Mouse (Mus musculus) forebrain, embryonic 11.5 days (tissue): Measurements from ENCODE around the gene Yif1a. TPM values are rescaled to one million over a fixed set of nuclear protein-coding genes. Genes with fewer than 3 reads are reported as not detected.

ENCODE experiments used
- ATAC-seq: fragments of 200-750 bp; cut with Nextera tagmentation; replicated peaks from 2 replicates; pipeline ENCODE4 v1.8.0; 2017; ENCODE audit warnings: moderate TSS enrichment; ENCODE audit not compliant: low FRiP score
- DNase-seq: peaks from one replicate; pipeline ENCODE4 v3.0.0-alpha.2; 2017; ENCODE audit warnings: low spot score
- H3K27ac ChIP-seq: fragments of 300-500 bp; sonication (generic); 2 replicates; pipeline ENCODE4 v1.5.1; 2014; ENCODE audit warnings: low read depth, low read length
- H3K27me3 ChIP-seq: fragments of 300-500 bp; sonication (generic); 2 replicates; pipeline ENCODE4 v1.6.1; 2014; ENCODE audit warnings: mild to moderate bottlenecking, low read length, mixed read lengths; ENCODE audit not compliant: control insufficient read depth, insufficient read depth
- H3K36me3 ChIP-seq: fragments of 300-500 bp; sonication (generic); 2 replicates; pipeline ENCODE4 v1.6.1; 2014; ENCODE audit warnings: mild to moderate bottlenecking, low read length, moderate library complexity, mixed read lengths; ENCODE audit not compliant: control insufficient read depth, insufficient read depth
- H3K4me1 ChIP-seq: fragments of 300-500 bp; sonication (generic); replicated peaks from 2 replicates; pipeline ENCODE4 v1.6.1; 2014; ENCODE audit warnings: low read length, mixed read lengths; ENCODE audit not compliant: control insufficient read depth, insufficient read depth
- H3K4me2 ChIP-seq: fragments of 300-500 bp; sonication (generic); 2 replicates; pipeline ENCODE4 v1.6.1; 2014; ENCODE audit warnings: low read depth, mild to moderate bottlenecking, low read length, moderate library complexity, mixed read lengths; ENCODE audit not compliant: severe bottlenecking
- H3K4me3 ChIP-seq: fragments of 300-500 bp; sonication (generic); 2 replicates; pipeline ENCODE4 v1.5.1; 2014; ENCODE audit warnings: low read depth, low read length
- H3K9ac ChIP-seq: fragments of 300-500 bp; sonication (generic); 2 replicates; pipeline ENCODE4 v1.6.1; 2014; ENCODE audit warnings: low read length
- H3K9me3 ChIP-seq: fragments of 300-500 bp; sonication (generic); 2 replicates; pipeline ENCODE4 v1.6.1; 2016; ENCODE audit warnings: low read length, mixed read lengths; ENCODE audit not compliant: control insufficient read depth
- whole genome bisulfite sequencing: fragments of 180-500 bp; shearing (Covaris S2); extraction: QIAGEN DNeasy Blood & Tissue Kit; methylation state at CpG from one replicate; pipeline ENCODE4 v1.1.7; 2014; 5-methylcytosine and 5-hydroxymethylcytosine counted together
- polyA plus RNA-seq: library from polyadenylated mRNA; unstranded; fragments of >200 nt; fragmentation: Nextera tagmentation; extraction: Ambion mirVana; gene quantifications from 2 replicates; pipeline ENCODE4 v1.2.1, GENCODE M21; 2014

The Yif1a gene
- polyA plus RNA-seq, result 69.5 and 75.8 TPM in 2 replicates

DNA sequence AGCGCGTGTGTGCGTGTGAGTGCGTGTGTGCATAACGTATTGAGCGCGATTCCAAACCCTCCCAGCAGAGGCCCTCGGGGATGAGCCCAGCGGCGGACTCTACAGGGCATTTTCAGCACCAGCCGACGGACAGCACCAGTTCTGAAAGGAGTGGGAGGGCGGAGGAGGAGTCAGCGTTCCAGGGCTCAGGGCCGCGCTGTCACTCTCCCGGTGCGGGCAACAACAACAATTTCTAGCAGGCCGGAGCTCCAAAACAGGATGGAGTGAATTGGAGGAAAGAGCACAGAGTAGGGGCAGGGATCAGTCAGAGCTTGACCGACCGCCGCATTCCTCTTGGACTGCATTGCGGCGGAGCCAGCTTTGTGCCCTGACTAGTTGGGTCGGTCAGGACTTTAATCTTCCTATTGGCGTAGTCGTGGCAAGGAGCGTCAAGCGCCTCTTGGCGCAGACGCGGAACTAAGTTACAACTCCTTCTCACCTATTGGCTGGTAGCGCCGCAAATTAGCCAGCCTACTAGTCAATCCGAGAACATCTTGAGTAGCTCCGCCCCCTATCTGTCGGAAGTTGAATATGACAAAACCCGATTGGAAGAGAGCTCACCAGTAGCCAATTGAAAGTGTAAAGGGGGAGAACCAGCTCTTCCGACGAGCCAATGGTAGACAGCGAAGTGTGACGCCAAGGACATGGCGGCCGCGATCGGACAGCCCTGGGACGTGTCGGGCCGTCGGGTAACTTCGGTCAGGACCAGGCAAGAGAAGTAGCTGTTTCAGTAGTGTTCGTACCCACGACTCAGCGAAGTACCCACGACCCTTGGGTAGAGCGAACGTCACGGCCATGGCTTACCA is at the start of gene Yif1a:
Gene Yif1a (plus strand): TSS at position 655 of the 845 bp plus-strand sequence.
- peak within 1 kb of the TSS; percentile 84 for H3K4me2 ChIP-seq
- H3K9me3 ChIP-seq, result no peaks in the 10 kb centered on the region
- peaks cover 20% of the 10 kb centered on the region for H3K4me1 ChIP-seq
- H3K36me3 ChIP-seq, result no peaks in the 10 kb centered on the region
- peak; percentile 95 for DNase-seq
- H3K27ac ChIP-seq, result peak within 1 kb of the TSS; percentile 58; the same call in 1 of the 2 replicates
- peak; percentile 90 for ATAC-seq
- H3K9ac ChIP-seq, result peak within 1 kb of the TSS; percentile 69
- peaks cover 33% of the 10 kb centered on the region for H3K27me3 ChIP-seq
- H3K4me3 ChIP-seq, result peak within 1 kb of the TSS; percentile 82
- under 1% methylated on average over 58 of the region's 58 CpGs for WGBS

GRCm38 (mm10) chr19:5038709-5039156 is 49.6 kb upstream of the Yif1a start, which contains the start of the genes B4gat1 and AC124502.3:
Gene B4gat1, plus strand, starts transcription at chr19:5038826.
Gene AC124502.3, plus strand, starts transcription at chr19:5038891.
- H3K27ac ChIP-seq, result peak within 1 kb of the TSS; percentile 78
- ATAC-seq, result peak; percentile 89
- under 1% methylated on average over 43 of the region's 44 CpGs for WGBS
- H3K4me1 ChIP-seq, result peaks cover 16% of the 10 kb centered on the region; the same call in 1 of the 2 replicates
- H3K9ac ChIP-seq, result peak within 1 kb of the TSS; percentile 89
- H3K4me3 ChIP-seq, result peak within 1 kb of the TSS; percentile 76
- no peaks in the 10 kb centered on the region for H3K9me3 ChIP-seq
- H3K4me2 ChIP-seq, result peak within 1 kb of the TSS; percentile 99
- DNase-seq, result peak; percentile 95
- no peaks in the 10 kb centered on the region; the same call in 1 of the 2 replicates for H3K36me3 ChIP-seq
- H3K27me3 ChIP-seq, result no peaks in the 10 kb centered on the region

GRCm38 (mm10) chr19:5039301-5040114 is 48.8 kb upstream of the Yif1a start:
- Histone ChIP-seq H3K27me3 (no peaks in the 10 kb centered on the region), H3K27ac (peak overlapping the region; percentile 78; the same call in 1 of the 2 replicates), H3K4me2 (peak overlapping the region; percentile 99), H3K4me1 (peaks cover 16% of the 10 kb centered on the region; the same call in 1 of the 2 replicates), H3K4me3 (peak overlapping the region; percentile 76), H3K9me3 (no peaks in the 10 kb centered on the region), H3K36me3 (no peaks in the 10 kb centered on the region; the same call in 1 of the 2 replicates), H3K9ac (peak overlapping the region; percentile 89)
- 12% methylated on average over 41 of the region's 41 CpGs for WGBS
- no peak for DNase-seq
- peak; percentile 28 for ATAC-seq

- no peaks in the 10 kb centered on the region for H3K27me3 ChIP-seq
- no peaks in the 10 kb centered on the region; the same call in 1 of the 2 replicates for H3K36me3 ChIP-seq
- H3K4me1 ChIP-seq, result peaks cover 16% of the 10 kb centered on the region; the same call in 1 of the 2 replicates
- peak within 1 kb of the TSS; percentile 65 for H3K9ac ChIP-seq
- H3K4me2 ChIP-seq, result peak within 1 kb of the TSS; percentile 99
- peak within 1 kb of the TSS; percentile 65 for H3K4me3 ChIP-seq
- ATAC-seq, result peak; percentile 77
- no peaks in the 10 kb centered on the region for H3K9me3 ChIP-seq
- DNase-seq, result peak; percentile 96
- WGBS, result 9% methylated on average over 40 of the region's 40 CpGs
- H3K27ac ChIP-seq, result peak within 1 kb of the TSS; percentile 37; the same call in 1 of the 2 replicates
Observed at GRCm38 (mm10) chr19:5040862-5041523, 47.3 kb upstream of the Yif1a start, which contains the start of gene Brms1. Gene Brms1, plus strand, starts transcription at chr19:5041354.

- Histone ChIP-seq H3K9me3 (no peaks in the 10 kb centered on the region), H3K27me3 (no peaks in the 10 kb centered on the region), H3K27ac (no peak overlapping the region), H3K4me3 (peak overlapping the region; percentile 65), H3K36me3 (no peaks in the 10 kb centered on the region; the same call in 1 of the 2 replicates), H3K4me1 (peaks cover 16% of the 10 kb centered on the region; the same call in 1 of the 2 replicates), H3K9ac (peak overlapping the region; percentile 65), H3K4me2 (peak overlapping the region; percentile 99)
- WGBS, result 2% methylated on average over 16 of the region's 16 CpGs
- DNase-seq (no peak), ATAC-seq (0 out of 2 replicates have a peak, but pooled peaks have one; percentile 1)
Observed at GRCm38 (mm10) chr19:5041588-5041987, 46.8 kb upstream of the Yif1a start.

DNA sequence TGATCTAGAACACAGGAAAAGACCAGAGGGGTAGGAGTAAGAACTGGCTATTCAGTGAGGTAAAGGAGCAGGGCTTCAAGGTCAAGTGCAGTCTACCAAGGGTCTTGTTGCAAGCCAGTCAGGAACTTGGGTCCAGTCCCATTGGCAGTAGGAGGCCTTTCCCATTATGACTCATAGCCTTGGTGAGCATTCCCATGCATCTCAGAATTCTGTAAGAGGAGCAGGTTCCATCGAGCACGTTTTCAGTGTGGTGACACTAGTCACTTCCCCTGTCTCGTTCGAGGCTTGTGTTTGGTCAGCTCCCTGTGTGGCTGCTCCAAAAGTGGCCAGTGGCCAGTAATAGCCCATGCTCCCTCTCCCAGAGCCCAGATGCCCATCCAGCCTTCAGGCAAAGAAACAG is 42.8 kb upstream of the Yif1a start:
- ATAC-seq (no peak), DNase-seq (no peak)
- no peak overlapping the region for H3K4me2 ChIP-seq
- no peaks in the 10 kb centered on the region; the same call in 1 of the 2 replicates for H3K27me3 ChIP-seq
- H3K36me3 ChIP-seq, result no peaks in the 10 kb centered on the region; the same call in 1 of the 2 replicates
- 83% methylated on average over 4 of the region's 4 CpGs for WGBS
- no peak overlapping the region for H3K9ac ChIP-seq
- H3K27ac ChIP-seq, result no peak overlapping the region
- peaks cover 13% of the 10 kb centered on the region for H3K4me1 ChIP-seq
- no peak overlapping the region for H3K4me3 ChIP-seq
- no peaks in the 10 kb centered on the region for H3K9me3 ChIP-seq

GRCm38 (mm10) chr19:5048138-5049056 is 39.9 kb upstream of the Yif1a start:
- no peaks in the 10 kb centered on the region; the same call in 1 of the 2 replicates for H3K36me3 ChIP-seq
- WGBS, result 83% methylated on average over 14 of the region's 14 CpGs
- no peak overlapping the region for H3K4me3 ChIP-seq
- H3K4me2 ChIP-seq, result no peak overlapping the region
- H3K4me1 ChIP-seq, result peaks cover 11% of the 10 kb centered on the region
- no peak overlapping the region for H3K9ac ChIP-seq
- H3K9me3 ChIP-seq, result no peaks in the 10 kb centered on the region
- ATAC-seq, result no peak
- no peak for DNase-seq
- peaks cover 23% of the 10 kb centered on the region for H3K27me3 ChIP-seq
- no peak overlapping the region for H3K27ac ChIP-seq
